Mouse (Mus musculus) regulatory T cell (primary cell): ENCODE data around the gene Fez1.

Source experiments
- in situ Hi-C: fragments of 300-600 bp; cut with MboI, MseI; formaldehyde crosslinking; loops from one replicate; pipeline ENCODE4 v1.15.1; 2025; ENCODE audit warnings: high pct_unique_total_duplicates

Gene Fez1

GRCm38 (mm10) chr9:36890552-36890951 lies 68.9 kb downstream of the Fez1 start:
- in situ Hi-C loops: no loop called here

DNA sequence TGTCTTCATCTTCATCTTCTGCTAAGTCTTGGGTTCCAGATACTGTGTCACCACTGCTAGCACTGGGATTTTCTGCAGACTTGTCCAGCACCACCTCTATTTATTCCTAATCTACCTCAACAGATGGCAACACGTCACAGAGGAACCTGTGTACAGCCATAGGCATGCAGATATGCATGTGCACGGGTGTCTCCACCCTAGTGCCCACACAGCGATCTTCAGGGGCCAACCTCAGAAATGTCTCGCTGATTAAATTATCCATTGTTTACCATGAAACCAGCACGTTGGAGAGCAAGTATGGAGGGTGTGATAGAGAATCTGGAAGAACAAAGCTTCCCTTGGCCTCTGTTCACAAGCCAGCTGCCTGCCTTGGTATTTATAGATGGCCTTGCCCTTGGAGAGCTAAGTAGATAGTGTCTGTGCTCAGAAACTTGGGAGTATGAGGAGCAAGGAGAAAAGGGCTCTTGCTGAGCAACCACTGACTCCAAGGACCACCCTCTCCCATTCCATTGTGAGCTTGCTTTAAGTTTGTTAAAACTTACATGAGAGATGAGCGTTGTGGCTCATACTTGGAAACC lies 71.8 kb downstream of the Fez1 start:
- in situ Hi-C loops: no loop called here

DNA sequence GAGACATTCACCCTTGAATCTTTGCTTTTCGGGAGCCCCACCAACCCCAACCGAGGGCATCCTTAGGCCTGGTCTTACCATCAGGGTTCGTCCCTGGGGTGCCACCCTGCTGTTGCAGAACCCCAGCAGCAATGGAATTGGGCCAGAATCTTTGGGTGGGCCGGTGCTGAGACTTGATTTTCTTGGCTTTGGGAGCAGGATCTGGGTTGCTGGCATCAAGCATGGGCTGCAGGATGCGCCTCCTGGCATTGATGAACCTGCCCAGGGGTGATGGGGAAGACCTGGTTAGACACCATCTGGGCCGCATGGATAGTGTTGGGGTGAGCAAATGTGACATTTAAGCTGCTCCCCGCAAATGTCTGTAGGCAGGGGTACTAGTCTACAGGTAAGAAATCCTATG lies 72.6 kb downstream of the Fez1 start:
- in situ Hi-C loops: no loop called here

DNA sequence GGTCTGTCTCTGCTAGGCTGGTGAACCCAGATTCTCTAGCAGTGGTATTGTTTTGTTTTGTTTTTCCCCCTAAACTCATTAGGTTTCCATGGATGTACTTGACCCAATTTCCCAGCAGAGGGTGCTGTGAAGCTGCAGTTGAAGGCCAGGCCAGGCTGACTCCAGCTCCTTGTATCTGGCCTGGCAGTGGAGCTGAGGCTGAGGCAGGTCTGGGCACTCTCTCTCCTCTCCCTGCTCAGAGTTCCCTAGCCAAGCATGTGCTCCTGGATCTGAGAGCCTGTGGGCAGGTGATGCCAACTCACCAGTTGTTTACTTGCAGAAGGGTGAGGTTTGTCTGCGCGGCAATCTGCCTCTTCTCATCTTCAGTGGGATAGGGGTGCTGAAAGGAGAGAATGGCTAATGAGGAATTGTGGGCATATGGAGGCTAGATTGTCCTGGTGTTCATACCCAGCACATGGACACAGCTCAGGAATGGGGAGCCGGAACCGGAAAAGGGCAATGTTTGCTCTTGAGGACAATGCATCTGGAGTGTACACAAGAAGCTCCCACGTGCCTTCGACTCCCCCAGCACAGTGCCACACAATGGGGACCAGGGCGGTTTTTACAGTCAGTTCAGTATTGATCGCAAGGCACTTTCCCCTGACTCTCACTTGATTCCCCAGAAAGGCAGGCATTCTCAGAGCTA lies 73.5 kb downstream of the Fez1 start:
- in situ Hi-C loops: no loop called here

DNA sequence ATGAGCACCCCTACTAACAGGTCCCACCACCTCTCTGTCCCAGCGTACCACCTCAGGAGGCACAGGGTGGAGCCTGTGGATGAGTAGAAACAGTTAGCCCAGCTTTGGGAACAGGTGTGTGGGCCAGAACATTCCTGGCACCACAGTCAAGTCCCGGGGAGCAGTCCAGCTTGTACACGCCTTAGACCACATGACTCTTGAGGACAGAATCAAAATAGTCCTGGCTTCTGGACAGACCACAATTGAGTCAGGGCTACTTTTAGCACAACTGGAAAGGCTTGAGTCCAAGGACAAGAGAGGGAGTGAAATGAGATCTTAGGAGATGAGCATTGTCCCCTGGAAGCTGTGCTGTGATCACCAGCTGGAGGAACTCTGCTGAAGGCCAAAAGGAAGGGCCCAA lies 76.9 kb downstream of the Fez1 start:
- in situ Hi-C loops: no loop called here

DNA sequence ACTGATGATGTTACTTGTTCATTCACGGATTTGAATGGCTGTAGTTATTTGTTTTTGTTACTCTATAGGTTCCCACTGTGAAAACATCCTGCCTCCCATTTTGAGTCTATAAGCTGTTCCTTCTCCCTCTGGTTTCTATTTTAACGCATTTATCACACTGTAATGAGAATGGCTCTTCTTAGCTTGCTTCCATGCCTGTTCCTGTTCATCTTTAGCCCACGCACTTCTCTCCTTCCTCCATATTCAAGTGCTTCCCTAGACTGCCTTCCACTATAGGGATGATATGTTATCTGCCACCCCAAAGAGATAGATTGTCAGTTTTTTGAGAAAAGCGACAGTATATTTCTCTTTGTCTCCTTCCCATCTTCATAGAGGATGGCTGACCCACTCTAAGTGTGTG lies 78.8 kb downstream of the Fez1 start:
- in situ Hi-C loops: no loop called here

GRCm38 (mm10) chr9:36905452-36905851 lies 83.8 kb downstream of the Fez1 start:
- in situ Hi-C loops: no loop called here

- in situ Hi-C loops: loop anchor here (10.0 kb wide), 1 partner anchor 1618 kb away; the partner anchor contains the start of gene Olfr910
Observed at GRCm38 (mm10) chr9:36916362-36916761, 94.7 kb downstream of the Fez1 start.

GRCm38 (mm10) chr9:36916915-36917314 lies 95.3 kb downstream of the Fez1 start:
- in situ Hi-C loops: loop anchor here (10.0 kb wide), 1 partner anchor 1618 kb away; the partner anchor contains the start of gene Olfr910

DNA sequence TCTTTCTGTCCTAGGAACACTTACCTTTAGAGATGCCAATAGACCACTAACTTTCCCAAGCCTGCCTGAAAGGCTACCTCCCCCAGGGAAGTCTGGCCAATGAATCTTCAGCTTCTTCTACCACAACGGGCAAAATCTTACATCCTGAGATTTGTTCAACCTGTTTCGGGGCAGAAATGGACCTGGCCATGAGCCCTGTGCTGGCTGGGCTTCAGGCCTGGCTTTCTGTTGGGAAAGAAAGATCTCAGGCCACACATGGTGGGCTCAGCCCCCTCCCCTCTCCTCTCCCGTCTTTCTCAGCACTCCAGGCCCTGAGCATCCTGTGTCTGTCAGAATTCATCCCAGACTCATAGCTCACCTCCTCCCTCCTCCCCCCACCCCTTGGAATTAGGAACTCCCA lies 96.9 kb downstream of the Fez1 start:
- in situ Hi-C loops: loop anchor here (10.0 kb wide), 1 partner anchor 1616 kb away; the partner anchor contains the start of gene Olfr910

GRCm38 (mm10) chr9:36919472-36919871 lies 97.8 kb downstream of the Fez1 start:
- in situ Hi-C loops: loop anchor here (10.0 kb wide), 1 partner anchor 1615 kb away; the partner anchor contains the start of gene Olfr910

DNA sequence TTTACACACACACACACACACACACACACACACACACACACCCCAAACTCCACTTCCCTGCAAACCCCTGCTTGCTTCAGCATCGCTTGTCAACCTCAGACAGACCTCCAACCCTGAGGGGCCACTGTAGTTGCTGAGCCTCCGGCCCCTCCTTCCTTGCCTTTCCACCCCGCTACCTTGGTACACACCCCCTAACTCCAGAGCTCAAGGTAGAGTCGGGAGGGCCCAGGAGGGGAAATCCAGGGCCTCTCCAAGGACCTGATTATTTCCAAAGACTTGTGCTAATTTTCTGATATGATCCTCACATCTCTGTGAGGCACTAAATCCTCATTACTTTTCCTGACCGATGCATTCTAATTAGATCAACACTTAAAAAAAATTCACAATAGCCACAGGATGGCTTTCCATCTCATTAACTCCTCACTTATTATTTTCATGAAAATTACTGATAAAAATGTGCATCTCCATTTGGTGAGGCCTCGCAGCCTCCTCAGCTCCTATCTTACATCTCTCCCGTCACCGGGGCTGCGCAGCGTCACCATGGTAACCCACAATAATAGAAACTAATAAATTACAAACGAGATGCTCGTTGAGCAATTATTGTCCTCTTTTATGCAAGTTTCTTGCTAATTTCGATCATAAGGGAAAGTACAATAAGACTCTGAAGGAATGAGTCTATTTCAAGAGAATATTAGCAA lies 100.2 kb downstream of the Fez1 start:
- in situ Hi-C loops: no loop called here

DNA sequence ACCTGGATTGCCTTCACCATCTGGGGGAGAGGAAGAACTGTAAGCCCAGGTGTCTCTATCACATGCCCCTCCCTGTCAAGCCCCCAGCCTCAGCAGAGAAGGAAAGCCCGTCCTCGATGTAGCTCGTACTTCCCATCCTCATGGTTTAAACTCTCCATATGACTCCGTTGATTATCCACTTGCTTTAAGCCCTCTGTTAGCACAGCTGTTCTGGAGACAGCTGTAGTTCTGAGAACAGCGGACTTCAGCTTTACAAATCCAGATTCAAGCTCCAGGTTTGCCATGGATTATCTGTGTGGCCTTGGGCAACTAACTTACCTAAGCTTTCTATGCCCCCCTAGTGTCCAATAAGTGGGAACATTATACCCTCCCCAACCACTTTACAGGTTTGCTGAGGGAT lies 102.1 kb downstream of the Fez1 start:
- in situ Hi-C loops: no loop called here
